23 mouse cellular contexts compared by ENCODE assay signal in genomic region chr11:78427655-78428054, GRCm38 (mm10). TPM values are rescaled to one million over a fixed set of nuclear protein-coding genes. Genes with fewer than 3 reads are reported as not detected.
DNase-seq lines count a peak whose midpoint lies in the region; ATAC-seq lines count a peak whose summit lies in the region.
"Had no signal": no experiment of that assay in that cellular context is flagged by ENCODE, and none has a peak within 500 bp of the region (broad histone marks: within the 10 kb centered on the region; RNA-seq: fewer than 3 reads in every experiment).

No protein-coding gene starts in this region.

- no peak overlapping the region for H3K4me3 ChIP-seq in intestine, embryonic 16.5 days (ENCODE audit: low read length)
- H3K4me3 ChIP-seq in forebrain, embryonic 10.5 days: no peak overlapping the region
- H3K4me3 ChIP-seq: embryonic facial prominence, embryonic 13.5 days; forebrain, embryonic 13.5 days; heart, embryonic 13.5 days had no signal

- peaks cover 2% of the 10 kb centered on the region for H3K4me1 ChIP-seq in intestine, embryonic 16.5 days (ENCODE audit: control insufficient read depth, insufficient read depth, low read length)
- peaks cover 5% of the 10 kb centered on the region; the same call in 1 of the 2 replicates for H3K4me1 ChIP-seq in forebrain, embryonic 10.5 days
- H3K4me1 ChIP-seq: embryonic facial prominence, embryonic 13.5 days; forebrain, embryonic 13.5 days; heart, embryonic 13.5 days had no signal

- H3K9ac ChIP-seq in intestine, embryonic 16.5 days (ENCODE audit: low read depth, low read length): no peak overlapping the region
- H3K9ac ChIP-seq: embryonic facial prominence, embryonic 13.5 days; forebrain, embryonic 13.5 days; forebrain, postnatal 0 days; heart, embryonic 13.5 days had no signal

- no peaks in the 10 kb centered on the region for H3K36me3 ChIP-seq in intestine, embryonic 16.5 days (ENCODE audit: control insufficient read depth, insufficient read depth, low read length)
- H3K36me3 ChIP-seq in forebrain, embryonic 10.5 days (replicated peaks): no peaks in the 10 kb centered on the region
- H3K36me3 ChIP-seq: embryonic facial prominence, embryonic 13.5 days; heart, embryonic 13.5 days had no signal

- peak; percentile 71 to 78 for DNase-seq in kidney, adult 8-10 months
- no peak for DNase-seq in kidney, postnatal 4 days
- DNase-seq in kidney, adult 9 months: peak; percentile 81
- DNase-seq in kidney, postnatal 25 days: peak; percentile 63 to 79
- DNase-seq in right cerebral cortex, postnatal 10 days (ENCODE audit: low spot score in 2 of 2): no peak
- DNase-seq in gastrocnemius, postnatal 14 days: no peak
- no peak for DNase-seq in forebrain, embryonic 10.5 days (ENCODE audit: extremely low spot score, low spot score)
- DNase-seq: adrenal gland, adult 2 months; adrenal gland, postnatal 25 days; cerebellum, adult 18-20 months; cerebellum, adult 9-11 months; cerebellum, postnatal 36 days; forebrain, postnatal 0 days; gastrocnemius, postnatal 25 days; heart, adult 11 months; heart, postnatal 36 days had no signal

- peak overlapping the region; percentile 69 for H3K27ac ChIP-seq in intestine, embryonic 16.5 days (ENCODE audit: low read length)
- no peak overlapping the region for H3K27ac ChIP-seq in forebrain, embryonic 10.5 days
- H3K27ac ChIP-seq: embryonic facial prominence, embryonic 13.5 days; forebrain, embryonic 13.5 days; heart, embryonic 13.5 days had no signal

- no peaks in the 10 kb centered on the region for H3K9me3 ChIP-seq in intestine, embryonic 16.5 days (ENCODE audit: control insufficient read depth, low read length)
- no peaks in the 10 kb centered on the region for H3K9me3 ChIP-seq in forebrain, embryonic 10.5 days
- H3K9me3 ChIP-seq: embryonic facial prominence, embryonic 13.5 days; forebrain, embryonic 13.5 days; heart, embryonic 13.5 days had no signal

- no peaks in the 10 kb centered on the region for H3K27me3 ChIP-seq in intestine, embryonic 16.5 days (replicated peaks; ENCODE audit: control insufficient read depth, insufficient read depth, low read length)
- no peaks in the 10 kb centered on the region for H3K27me3 ChIP-seq in forebrain, embryonic 10.5 days (ENCODE audit: poor library complexity, severe bottlenecking)
- H3K27me3 ChIP-seq: forebrain, embryonic 13.5 days had no signal

- H3K4me2 ChIP-seq in intestine, embryonic 16.5 days (ENCODE audit: low read depth, low read length): no peak overlapping the region
- H3K4me2 ChIP-seq: embryonic facial prominence, embryonic 13.5 days; forebrain, embryonic 13.5 days; heart, embryonic 13.5 days had no signal

- 68% methylated on average over 6 of the region's 6 CpGs for WGBS in intestine, embryonic 16.5 days
- WGBS in forebrain, embryonic 10.5 days: 93% methylated on average over 6 of the region's 6 CpGs

- ATAC-seq in intestine, embryonic 16.5 days: peak; percentile 81
- ATAC-seq: forebrain, embryonic 13.5 days; forebrain, postnatal 0 days had no signal

- intact Hi-C loops in gastrocnemius, postnatal 14 days (cut with DNase I; ENCODE audit: low total_unique reads): no loop called here

RNA-seq across cellular contexts. Expression of gene Slc13a2, which starts 5.6 kb away (rescaled TPM):
- 4.6 and 6.7 TPM in 2 replicates for polyA plus RNA-seq in intestine, embryonic 16.5 days (2015; fragmentation: Nextera tagmentation; extraction: Ambion mirVana)
- total RNA-seq in gastrocnemius, postnatal 14 days (2021): not detected
- not detected in 2 replicates for polyA plus RNA-seq in forebrain, embryonic 10.5 days (2016; fragmentation: Nextera tagmentation; extraction: Ambion mirVana)
- total RNA-seq: adrenal gland, adult 2 months; adrenal gland, postnatal 25 days; forebrain, postnatal 0 days; gastrocnemius, adult 18-20 months; gastrocnemius, postnatal 25 days; heart, postnatal 36 days had no signal
- polyA plus RNA-seq: embryonic facial prominence, embryonic 13.5 days; forebrain, embryonic 13.5 days; forebrain, postnatal 0 days; heart, embryonic 13.5 days; heart, postnatal 0 days had no signal

RNA-seq across cellular contexts. Expression of gene Slc46a1, which starts 37.8 kb away (rescaled TPM):
- 11.0 and 12.8 TPM in 2 replicates for polyA plus RNA-seq in intestine, embryonic 16.5 days (2015; fragmentation: Nextera tagmentation; extraction: Ambion mirVana)
- total RNA-seq in gastrocnemius, postnatal 14 days (2021): 1 to 10 TPM in 1 of 2 experiments, under 1 TPM in 1; 0.95 to 2.1 TPM
- polyA plus RNA-seq in forebrain, embryonic 10.5 days (2016; fragmentation: Nextera tagmentation; extraction: Ambion mirVana): 20.9 and 21.1 TPM in 2 replicates

RNA-seq across cellular contexts. Expression of gene Foxn1, which starts 41.3 kb away (rescaled TPM):
- not detected in 2 replicates for polyA plus RNA-seq in intestine, embryonic 16.5 days (2015; fragmentation: Nextera tagmentation; extraction: Ambion mirVana)
- total RNA-seq in gastrocnemius, postnatal 14 days (2021): not detected
- not detected in 2 replicates for polyA plus RNA-seq in forebrain, embryonic 10.5 days (2016; fragmentation: Nextera tagmentation; extraction: Ambion mirVana)
- total RNA-seq: ES-E14; forebrain, postnatal 0 days; gastrocnemius, adult 18-20 months; gastrocnemius, postnatal 25 days; heart, postnatal 36 days had no signal
- polyA plus RNA-seq: forebrain, embryonic 13.5 days; forebrain, postnatal 0 days; heart, postnatal 0 days had no signal

Comparison
In these comparisons a context has a peak if more than half of its experiments do, and no peak if none do; other contexts are left out.
1. DNase-seq: peak in kidney, adult 8-10 months (2 of 2), kidney, adult 9 months (single experiment) and kidney, postnatal 25 days (2 of 2); none in kidney, postnatal 4 days (0 of 2), right cerebral cortex, postnatal 10 days (0 of 2), gastrocnemius, postnatal 14 days (single experiment) and forebrain, embryonic 10.5 days (single experiment).